In the genomic region with DNA sequence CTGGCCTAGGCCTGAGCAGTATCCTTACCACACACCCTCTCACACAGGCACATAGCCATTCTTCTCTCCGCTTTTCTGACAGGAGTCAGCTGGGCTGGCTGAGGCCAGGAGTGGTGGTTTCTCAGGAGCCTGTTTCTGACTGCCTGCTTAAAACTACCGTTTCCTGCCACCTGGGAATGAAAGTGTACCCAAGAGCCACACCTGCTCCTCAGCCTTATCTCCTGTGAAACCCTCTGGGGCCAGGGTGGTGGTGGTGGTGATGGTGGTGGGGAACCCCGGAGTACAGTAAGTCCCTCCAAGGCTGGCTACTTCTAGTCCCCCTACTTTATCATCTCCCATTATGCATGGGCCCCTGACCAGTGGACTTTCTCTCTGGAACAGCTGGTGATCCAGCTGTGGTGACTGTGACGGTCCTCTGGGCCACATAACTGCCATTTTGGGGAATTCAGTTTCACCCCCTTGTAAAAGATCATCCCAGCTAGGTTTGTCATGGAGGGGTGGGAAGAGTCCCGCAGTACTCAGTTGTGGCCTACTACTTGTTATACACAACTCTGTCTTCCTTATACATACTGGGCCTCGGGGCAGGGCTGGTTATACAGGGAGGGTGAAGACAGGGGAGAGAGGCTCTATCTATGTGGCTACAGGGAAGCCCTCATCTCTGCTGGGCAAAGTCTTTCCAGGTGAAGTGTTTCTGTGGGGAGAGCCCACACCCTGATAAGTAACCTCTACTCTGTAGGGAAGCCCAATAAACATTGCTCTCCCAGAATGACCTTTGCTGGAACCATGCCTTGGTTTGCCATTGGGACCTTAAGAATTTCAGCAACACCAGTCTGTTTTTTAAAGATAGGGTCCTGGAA, we compare ENCODE assay signal across 15 mouse cellular contexts. TPM values are rescaled to one million over a fixed set of nuclear protein-coding genes. Genes with fewer than 3 reads are reported as not detected.
A peak's percentile ranks its signal among the peaks of the same experiment; 100 is the strongest.
DNase-seq lines count a peak whose midpoint lies in the region; ATAC-seq and TF ChIP-seq lines count a peak whose summit lies in the region.
"Had no signal": no experiment of that assay in that cellular context is flagged by ENCODE, and none has a peak within 500 bp of the region (broad histone marks: within the 10 kb centered on the region; RNA-seq: fewer than 3 reads in every experiment).

No protein-coding gene starts in this region.

- no peak for TF ChIP-seq CTCF in hindbrain, postnatal 0 days (IDR thresholded peaks at IDR 0.05; ENCODE audit: low read depth)

- no peaks in the 10 kb centered on the region for H3K27me3 ChIP-seq in stomach, embryonic 16.5 days (ENCODE audit: control insufficient read depth, insufficient read depth, low read length)
- H3K27me3 ChIP-seq in hindbrain, postnatal 0 days (ENCODE audit: insufficient read depth, low read length): no peaks in the 10 kb centered on the region
- H3K27me3 ChIP-seq: embryonic facial prominence, embryonic 13.5 days; forebrain, embryonic 12.5 days had no signal

- no peaks in the 10 kb centered on the region for H3K36me3 ChIP-seq in stomach, embryonic 16.5 days (ENCODE audit: control insufficient read depth, insufficient read depth, low read length)
- H3K36me3 ChIP-seq in hindbrain, postnatal 0 days (ENCODE audit: insufficient read depth, low read length): peaks cover 20% of the 10 kb centered on the region

- H3K27ac ChIP-seq in stomach, embryonic 16.5 days (ENCODE audit: low read length): no peak overlapping the region
- H3K27ac ChIP-seq in hindbrain, postnatal 0 days: no peak overlapping the region
- H3K27ac ChIP-seq: embryonic facial prominence, embryonic 13.5 days; forebrain, embryonic 12.5 days had no signal

- no peak overlapping the region for H3K4me2 ChIP-seq in stomach, embryonic 16.5 days (ENCODE audit: low read depth, low read length)
- H3K4me2 ChIP-seq in hindbrain, postnatal 0 days (ENCODE audit: low read depth, low read length): no peak overlapping the region
- H3K4me2 ChIP-seq: embryonic facial prominence, embryonic 13.5 days; forebrain, embryonic 12.5 days had no signal

- no peaks in the 10 kb centered on the region for H3K4me1 ChIP-seq in stomach, embryonic 16.5 days (ENCODE audit: control insufficient read depth, insufficient read depth, low read length)
- no peaks in the 10 kb centered on the region for H3K4me1 ChIP-seq in hindbrain, postnatal 0 days (ENCODE audit: insufficient read depth, low read length)
- H3K4me1 ChIP-seq: embryonic facial prominence, embryonic 13.5 days; forebrain, embryonic 12.5 days had no signal

- no peak overlapping the region for H3K4me3 ChIP-seq in stomach, embryonic 16.5 days (replicated peaks; ENCODE audit: low read length)
- no peak overlapping the region for H3K4me3 ChIP-seq in hindbrain, postnatal 0 days (ENCODE audit: low read length)
- H3K4me3 ChIP-seq: embryonic facial prominence, embryonic 13.5 days; forebrain, embryonic 12.5 days had no signal

- 67% methylated on average over 6 of the region's 6 CpGs for WGBS in stomach, embryonic 16.5 days
- WGBS in hindbrain, postnatal 0 days: 86% methylated on average over 6 of the region's 6 CpGs

- ATAC-seq in stomach, embryonic 16.5 days (ENCODE audit: insufficient read depth, low FRiP score): peak; percentile 21; the same call in 1 of the 2 replicates
- no peak for ATAC-seq in hindbrain, postnatal 0 days
- ATAC-seq: inflammation-experienced regulatory T-cells, adult 6 months had no signal

- H3K9me3 ChIP-seq in stomach, embryonic 16.5 days (replicated peaks; ENCODE audit: control insufficient read depth, low read length): no peaks in the 10 kb centered on the region
- no peaks in the 10 kb centered on the region for H3K9me3 ChIP-seq in hindbrain, postnatal 0 days (ENCODE audit: low read length)
- H3K9me3 ChIP-seq: embryonic facial prominence, embryonic 13.5 days; forebrain, embryonic 12.5 days had no signal

- peak; percentile 16 for DNase-seq in adrenal gland, postnatal 10 days
- DNase-seq in adrenal gland, postnatal 4 days (ENCODE audit: low spot score in 2 of 2): no peak
- peak; percentile 50 to 58 for DNase-seq in spleen, postnatal 36 days (ENCODE audit: low spot score in 2 of 2)
- DNase-seq in spleen, postnatal 10 days (ENCODE audit: low spot score in 2 of 2): no peak
- peak; percentile 72 for DNase-seq in thymus, postnatal 4 days
- no peak for DNase-seq in embryo, embryonic 9.5 days (ENCODE audit: extremely low spot score)
- no peak for DNase-seq in hindbrain, postnatal 0 days (ENCODE audit: low spot score)
- DNase-seq: gastrocnemius, postnatal 10 days; kidney, postnatal 10 days; layer of hippocampus, adult 9-11 months; midbrain, embryonic 14.5 days had no signal

- no peak overlapping the region for H3K9ac ChIP-seq in stomach, embryonic 16.5 days (ENCODE audit: low read length)
- H3K9ac ChIP-seq in hindbrain, postnatal 0 days (replicated peaks; ENCODE audit: low read length): no peak overlapping the region
- H3K9ac ChIP-seq: embryonic facial prominence, embryonic 13.5 days; forebrain, embryonic 12.5 days had no signal

RNA-seq across cellular contexts. Expression of a gene that starts 14.0 kb away (rescaled TPM):
- 1 to 10 TPM; 6.4 to 7.0 TPM for total RNA-seq in adrenal gland, postnatal 10 days (2021)
- total RNA-seq in adrenal gland, postnatal 4 days (2021): 10 to 100 TPM; 13.4 to 16.8 TPM
- 20.7 and 21.4 TPM in 2 replicates for polyA plus RNA-seq in stomach, embryonic 16.5 days (2015; fragmentation: Nextera tagmentation; extraction: Ambion mirVana)
- 34.3 and 43.6 TPM in 2 replicates for total RNA-seq in hindbrain, postnatal 0 days (2014; rRNA removed)
- 41.5 and 44.3 TPM in 2 replicates for polyA plus RNA-seq in hindbrain, postnatal 0 days (2015; fragmentation: Nextera tagmentation; extraction: Ambion mirVana)

Comparison
In these comparisons a context has a peak if more than half of its experiments do, and no peak if none do; other contexts are left out.
1. DNase-seq: peak in adrenal gland, postnatal 10 days (single experiment), spleen, postnatal 36 days (2 of 2) and thymus, postnatal 4 days (single experiment); none in adrenal gland, postnatal 4 days (0 of 2), spleen, postnatal 10 days (0 of 2), embryo, embryonic 9.5 days (single experiment) and hindbrain, postnatal 0 days (single experiment).